In the genomic region with DNA sequence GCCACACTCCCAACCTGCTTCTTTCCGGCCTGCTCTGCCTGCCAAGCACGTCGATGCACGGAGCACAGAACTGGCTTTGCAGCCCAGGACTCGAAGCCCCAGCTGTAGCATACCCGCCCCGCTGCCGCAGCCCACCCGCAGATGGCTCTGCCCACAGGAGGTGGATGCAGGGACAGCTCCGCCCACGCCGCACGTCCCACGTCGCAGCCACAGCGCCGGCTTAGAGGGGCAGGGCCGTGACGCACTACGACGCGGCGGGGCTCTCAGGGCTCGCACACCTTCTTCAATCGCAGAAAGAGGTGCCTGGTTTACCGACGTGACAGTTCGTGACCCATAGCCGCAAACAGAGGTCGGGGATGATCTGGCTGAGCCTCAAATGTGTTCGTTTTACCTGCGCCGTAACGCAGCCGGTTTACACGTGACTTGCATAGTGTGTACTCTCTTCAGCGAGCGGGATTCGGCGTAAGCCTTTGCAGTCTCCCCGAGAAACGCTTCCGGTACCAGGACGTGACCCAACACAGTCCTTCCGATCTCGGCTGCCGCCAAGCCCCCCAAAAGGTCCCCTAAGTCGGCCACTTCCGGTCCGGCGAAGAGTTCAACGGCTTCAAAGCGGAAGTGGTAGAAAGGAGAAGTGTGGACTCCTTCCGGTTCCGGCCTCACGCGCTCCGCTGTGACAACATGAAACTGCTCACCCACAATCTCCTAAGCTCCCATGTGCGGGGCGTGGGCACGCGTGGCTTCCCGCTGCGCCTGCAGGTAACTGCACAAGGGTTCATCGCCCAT, we compare ENCODE assay signal across 7 mouse cellular contexts. TPM values are rescaled to one million over a fixed set of nuclear protein-coding genes. Genes with fewer than 3 reads are reported as not detected.
DNase-seq lines count a peak whose midpoint lies in the region; ATAC-seq lines count a peak whose summit lies in the region.

TSS of gene Trmt112 (plus strand) at position 192 of the 783 bp plus-strand sequence.
TSS of gene Prdx5 (minus strand) at position 600 of the 783 bp plus-strand sequence.

- no peaks in the 10 kb centered on the region for H3K27me3 ChIP-seq in embryonic facial prominence, embryonic 11.5 days (ENCODE audit: control insufficient read depth, insufficient read depth, low read length)
- no peaks in the 10 kb centered on the region for H3K27me3 ChIP-seq in limb, embryonic 11.5 days (ENCODE audit: control insufficient read depth, insufficient read depth, low read length)
- no peaks in the 10 kb centered on the region for H3K27me3 ChIP-seq in midbrain, embryonic 14.5 days (ENCODE audit: control insufficient read depth, insufficient read depth, low read length)

- peak within 1 kb of the TSS; percentile 68 for H3K9ac ChIP-seq in embryonic facial prominence, embryonic 11.5 days (replicated peaks; ENCODE audit: low read length)
- peak within 1 kb of the TSS; percentile 67 for H3K9ac ChIP-seq in limb, embryonic 11.5 days (ENCODE audit: low read length)
- peak within 1 kb of the TSS; percentile 73 for H3K9ac ChIP-seq in midbrain, embryonic 14.5 days (replicated peaks; ENCODE audit: low read length)

- H3K36me3 ChIP-seq in embryonic facial prominence, embryonic 11.5 days (replicated peaks; ENCODE audit: control insufficient read depth, insufficient read depth, low read depth, low read length) = peaks cover 15% of the 10 kb centered on the region
- peaks cover 15% of the 10 kb centered on the region for H3K36me3 ChIP-seq in limb, embryonic 11.5 days (ENCODE audit: control insufficient read depth, insufficient read depth, low read length)
- H3K36me3 ChIP-seq in midbrain, embryonic 14.5 days (ENCODE audit: control insufficient read depth, insufficient read depth, low read length) = peaks cover 58% of the 10 kb centered on the region

- H3K4me1 ChIP-seq in embryonic facial prominence, embryonic 11.5 days (ENCODE audit: control insufficient read depth, insufficient read depth, low read length) = peaks cover 5% of the 10 kb centered on the region
- peaks cover 13% of the 10 kb centered on the region; the same call in 1 of the 2 replicates for H3K4me1 ChIP-seq in limb, embryonic 11.5 days (ENCODE audit: control insufficient read depth, insufficient read depth, low read length)
- H3K4me1 ChIP-seq in midbrain, embryonic 14.5 days (ENCODE audit: control insufficient read depth, insufficient read depth, low read length) = peaks cover 16% of the 10 kb centered on the region

- no peaks in the 10 kb centered on the region for H3K9me3 ChIP-seq in embryonic facial prominence, embryonic 11.5 days (replicated peaks; ENCODE audit: control insufficient read depth, low read length)
- no peaks in the 10 kb centered on the region for H3K9me3 ChIP-seq in limb, embryonic 11.5 days (ENCODE audit: control insufficient read depth, low read length)
- no peaks in the 10 kb centered on the region for H3K9me3 ChIP-seq in midbrain, embryonic 14.5 days (ENCODE audit: control insufficient read depth, low read length)

- peak; percentile 86 for ATAC-seq in embryonic facial prominence, embryonic 11.5 days (replicated peaks; ENCODE audit: insufficient number of reproducible peaks, low FRiP score, low TSS enrichment, low read depth)
- peak; percentile 90 for ATAC-seq in limb, embryonic 11.5 days (ENCODE audit: insufficient number of reproducible peaks, low FRiP score, low TSS enrichment, low read depth)
- peak; percentile 90 for ATAC-seq in midbrain, embryonic 14.5 days (ENCODE audit: low FRiP score, low TSS enrichment)

- peak within 1 kb of the TSS; percentile 82 for H3K4me2 ChIP-seq in embryonic facial prominence, embryonic 11.5 days (ENCODE audit: low read depth, low read length)
- H3K4me2 ChIP-seq in limb, embryonic 11.5 days (ENCODE audit: low read depth, severe bottlenecking) = peak within 1 kb of the TSS; percentile 80
- peak within 1 kb of the TSS; percentile 91 for H3K4me2 ChIP-seq in midbrain, embryonic 14.5 days (ENCODE audit: low read length)

- H3K27ac ChIP-seq in embryonic facial prominence, embryonic 11.5 days (replicated peaks; ENCODE audit: low read depth, low read length) = peak within 1 kb of the TSS; percentile 96
- peak within 1 kb of the TSS; percentile 98 for H3K27ac ChIP-seq in limb, embryonic 11.5 days (replicated peaks; ENCODE audit: low read depth, low read length)
- H3K27ac ChIP-seq in midbrain, embryonic 14.5 days (replicated peaks; ENCODE audit: low read depth, low read length) = peak within 1 kb of the TSS; percentile 97

- peak; percentile 94 for DNase-seq in adrenal gland, postnatal 14 days
- DNase-seq in embryonic facial prominence, embryonic 11.5 days (ENCODE audit: low spot score) = peak; percentile 98
- DNase-seq in heart, adult 11 months = peak; percentile 99
- peak; percentile 91 for DNase-seq in kidney, adult 18-20 months
- peak; percentile 93 for DNase-seq in limb, embryonic 11.5 days (ENCODE audit: low spot score)
- peak; percentile 97 for DNase-seq in midbrain, embryonic 14.5 days
- peak; percentile 84 to 86 for DNase-seq in spleen, adult 18-20 months

- peak within 1 kb of the TSS; percentile 61 for H3K4me3 ChIP-seq in embryonic facial prominence, embryonic 11.5 days (ENCODE audit: low read depth, low read length)
- H3K4me3 ChIP-seq in limb, embryonic 11.5 days (ENCODE audit: low read depth, low read length) = peak within 1 kb of the TSS; percentile 60
- peak within 1 kb of the TSS; percentile 63 for H3K4me3 ChIP-seq in midbrain, embryonic 14.5 days (replicated peaks; ENCODE audit: low read depth, low read length)

- 0% methylated on average over 65 of the region's 65 CpGs for WGBS in embryonic facial prominence, embryonic 11.5 days
- WGBS in limb, embryonic 11.5 days = under 1% methylated on average over 65 of the region's 65 CpGs
- under 1% methylated on average over 65 of the region's 65 CpGs for WGBS in midbrain, embryonic 14.5 days

RNA-seq across cellular contexts. Expression of gene Trmt112, which starts in this region (rescaled TPM):
- 76.6 and 79.0 TPM in 2 replicates for total RNA-seq in adrenal gland, postnatal 14 days (2021)
- polyA plus RNA-seq in embryonic facial prominence, embryonic 11.5 days (2014; fragmentation: Nextera tagmentation; extraction: Ambion mirVana) = 159 and 166 TPM in 2 replicates
- polyA plus RNA-seq in limb, embryonic 11.5 days (2014; fragmentation: Nextera tagmentation; extraction: Ambion mirVana) = 173 and 177 TPM in 2 replicates
- polyA plus RNA-seq in midbrain, embryonic 14.5 days (2014; fragmentation: Nextera tagmentation; extraction: Ambion mirVana) = 115 and 140 TPM in 2 replicates

RNA-seq across cellular contexts. Expression of gene Prdx5, which starts in this region (rescaled TPM):
- total RNA-seq in adrenal gland, postnatal 14 days (2021) = 420 and 426 TPM in 2 replicates
- 110 and 128 TPM in 2 replicates for polyA plus RNA-seq in embryonic facial prominence, embryonic 11.5 days (2014; fragmentation: Nextera tagmentation; extraction: Ambion mirVana)
- polyA plus RNA-seq in limb, embryonic 11.5 days (2014; fragmentation: Nextera tagmentation; extraction: Ambion mirVana) = 74.7 and 90.5 TPM in 2 replicates
- 215 and 328 TPM in 2 replicates for polyA plus RNA-seq in midbrain, embryonic 14.5 days (2014; fragmentation: Nextera tagmentation; extraction: Ambion mirVana)

Comparison
In these comparisons a context has a peak if more than half of its experiments do, and no peak if none do; other contexts are left out.
1. Peak in every context shown above with its lines: DNase-seq, ATAC-seq, H3K4me3 ChIP-seq and H3K27ac ChIP-seq.